8 mouse cellular contexts compared by ENCODE assay signal in the genomic region with DNA sequence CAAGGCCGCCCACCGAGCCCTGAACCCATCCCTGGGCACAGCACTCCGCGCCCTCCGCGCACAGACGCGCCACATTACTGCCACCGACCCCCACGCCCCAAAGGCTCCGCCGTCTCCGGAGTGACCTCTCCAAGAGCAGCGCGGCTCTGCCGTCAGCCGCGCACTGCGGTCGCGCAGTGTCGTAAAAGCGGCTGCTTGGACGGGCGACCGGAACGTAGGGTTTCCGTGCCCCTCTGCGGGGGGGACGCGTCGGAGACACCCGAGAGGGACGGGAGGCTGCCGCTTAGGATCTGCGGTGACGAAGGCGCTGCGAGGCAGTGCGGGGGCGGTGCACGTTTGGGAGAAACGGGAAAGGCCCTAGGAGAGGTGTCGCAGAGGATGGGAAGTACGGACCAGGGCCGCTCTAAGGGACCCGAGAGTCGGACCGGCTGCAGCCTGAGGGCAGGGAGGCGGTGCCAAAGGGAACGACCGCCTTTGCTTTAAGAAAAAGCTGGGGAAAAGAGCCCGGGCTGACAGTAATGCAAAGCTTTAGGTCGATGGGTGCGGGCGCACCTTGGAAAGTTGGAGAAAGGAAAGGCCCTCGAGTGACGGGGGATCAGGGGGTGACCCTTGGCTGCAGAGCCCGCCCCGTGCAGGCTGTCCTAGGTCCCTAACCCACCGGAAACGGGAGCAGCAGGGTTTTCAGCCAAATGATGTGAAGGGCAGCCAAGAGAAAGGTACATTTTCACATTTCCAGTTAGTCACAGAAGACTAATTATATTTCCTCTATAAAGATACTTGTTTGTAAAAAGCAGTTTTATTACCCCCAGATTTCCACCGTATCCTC. TPM values are rescaled to one million over a fixed set of nuclear protein-coding genes. Genes with fewer than 3 reads are reported as not detected.
A peak's percentile ranks its signal among the peaks of the same experiment; 100 is the strongest.
DNase-seq lines count a peak whose midpoint lies in the region; ATAC-seq and TF ChIP-seq lines count a peak whose summit lies in the region.

A gene (minus strand): TSS at position 389 of the 826 bp plus-strand sequence.

- DNase-seq in c-Kit-negative CD71-positive TER-119-positive erythroid progenitor cells, embryonic 14.5 days (ENCODE audit: low read depth, low spot score) = peak; percentile 61
- DNase-seq in forebrain, embryonic 10.5 days (ENCODE audit: extremely low spot score, low spot score) = peak; percentile 89
- peak; percentile 83 to 96 for DNase-seq in kidney, postnatal 25 days
- peak; percentile 60 to 71 (median 66) for DNase-seq in liver, embryonic 14.5 days (ENCODE audit: low read depth in 3 of 3, low spot score in 3 of 3)
- peak; percentile 92 for DNase-seq in neural tube, embryonic 11.5 days (ENCODE audit: low spot score)
- DNase-seq in stomach, postnatal 0 days (ENCODE audit: low spot score) = peak; percentile 87

- no peak for TF ChIP-seq CTCF in liver, embryonic 14.5 days (IDR thresholded peaks at IDR 0.05; ENCODE audit: low read depth)
- TF ChIP-seq CTCF in stomach, postnatal 0 days (IDR thresholded peaks at IDR 0.05; ENCODE audit: low read depth) = no peak; the same call in 1 of the 2 replicates

- ATAC-seq in CD4-positive, CD25-positive, alpha-beta regulatory T cell, adult 4 months = peak; percentile 85
- peak; percentile 92 for ATAC-seq in heart, embryonic 15.5 days (replicated peaks; ENCODE audit: insufficient number of reproducible peaks, insufficient read depth, low FRiP score, low read depth)
- ATAC-seq in liver, embryonic 14.5 days (ENCODE audit: insufficient read depth) = peak; percentile 92
- ATAC-seq in neural tube, embryonic 11.5 days (ENCODE audit: insufficient read depth, low FRiP score, low TSS enrichment) = peak; percentile 89
- ATAC-seq in stomach, postnatal 0 days (ENCODE audit: low FRiP score, low TSS enrichment) = peak; percentile 93

- peaks cover 21% of the 10 kb centered on the region for H3K4me1 ChIP-seq in forebrain, embryonic 10.5 days
- H3K4me1 ChIP-seq in heart, embryonic 15.5 days (replicated peaks) = peaks cover 12% of the 10 kb centered on the region
- H3K4me1 ChIP-seq in liver, embryonic 14.5 days (replicated peaks; ENCODE audit: control insufficient read depth in 2 of 2, insufficient read depth in 2 of 2, low read length in 1 of 2) = peaks cover 0 to 9% of the 10 kb centered on the region in 2 experiments; a peak in 2 of 4 replicates
- H3K4me1 ChIP-seq in neural tube, embryonic 11.5 days (ENCODE audit: control insufficient read depth, insufficient read depth, low read length) = peaks cover 8% of the 10 kb centered on the region
- no peaks in the 10 kb centered on the region for H3K4me1 ChIP-seq in stomach, postnatal 0 days (replicated peaks; ENCODE audit: control insufficient read depth, insufficient read depth)

- peak within 1 kb of the TSS; percentile 87 for H3K9ac ChIP-seq in heart, embryonic 15.5 days
- H3K9ac ChIP-seq in liver, embryonic 14.5 days (replicated peaks) = peak within 1 kb of the TSS; percentile 90
- H3K9ac ChIP-seq in neural tube, embryonic 11.5 days (ENCODE audit: low read length) = peak within 1 kb of the TSS; percentile 85
- peak within 1 kb of the TSS; percentile 90 for H3K9ac ChIP-seq in stomach, postnatal 0 days (ENCODE audit: low read length)

- no peak for TF ChIP-seq EP300 in liver, embryonic 14.5 days (IDR thresholded peaks at IDR 0.05; ENCODE audit: low read depth)
- TF ChIP-seq EP300 in stomach, postnatal 0 days (optimal IDR thresholded peaks at IDR 0.05) = no peak

- no peaks in the 10 kb centered on the region for H3K9me3 ChIP-seq in forebrain, embryonic 10.5 days
- H3K9me3 ChIP-seq in heart, embryonic 15.5 days (replicated peaks) = no peaks in the 10 kb centered on the region
- H3K9me3 ChIP-seq in liver, embryonic 14.5 days (ENCODE audit: control insufficient read depth, low read length) = no peaks in the 10 kb centered on the region
- no peaks in the 10 kb centered on the region for H3K9me3 ChIP-seq in neural tube, embryonic 11.5 days (ENCODE audit: control insufficient read depth, low read length)
- H3K9me3 ChIP-seq in stomach, postnatal 0 days (ENCODE audit: control insufficient read depth, low read length) = no peaks in the 10 kb centered on the region

- H3K4me2 ChIP-seq in heart, embryonic 15.5 days = peak within 1 kb of the TSS; percentile 87
- H3K4me2 ChIP-seq in liver, embryonic 14.5 days (ENCODE audit: low read depth) = peak within 1 kb of the TSS; percentile 78
- peak within 1 kb of the TSS; percentile 81 for H3K4me2 ChIP-seq in neural tube, embryonic 11.5 days (ENCODE audit: low read depth)
- peak within 1 kb of the TSS; percentile 78 for H3K4me2 ChIP-seq in stomach, postnatal 0 days (replicated peaks; ENCODE audit: low read depth)

- peak within 1 kb of the TSS; percentile 96 for H3K4me3 ChIP-seq in forebrain, embryonic 10.5 days
- H3K4me3 ChIP-seq in heart, embryonic 15.5 days = peak within 1 kb of the TSS; percentile 83
- H3K4me3 ChIP-seq in liver, embryonic 14.5 days (ENCODE audit: insufficient read depth in 1 of 2, low read depth in 2 of 2, low read length in 2 of 2) = peak within 1 kb of the TSS; percentile 80 to 94
- peak within 1 kb of the TSS; percentile 64 for H3K4me3 ChIP-seq in neural tube, embryonic 11.5 days (ENCODE audit: low read depth, low read length)
- H3K4me3 ChIP-seq in stomach, postnatal 0 days (ENCODE audit: low read depth, low read length) = peak within 1 kb of the TSS; percentile 93

- H3K36me3 ChIP-seq in forebrain, embryonic 10.5 days (replicated peaks) = peaks cover 36% of the 10 kb centered on the region
- H3K36me3 ChIP-seq in heart, embryonic 15.5 days = peaks cover 20% of the 10 kb centered on the region
- H3K36me3 ChIP-seq in liver, embryonic 14.5 days (replicated peaks; ENCODE audit: control insufficient read depth, insufficient read depth, low read depth) = no peaks in the 10 kb centered on the region
- H3K36me3 ChIP-seq in neural tube, embryonic 11.5 days (ENCODE audit: control insufficient read depth, insufficient read depth, low read length) = no peaks in the 10 kb centered on the region
- no peaks in the 10 kb centered on the region; the same call in 1 of the 2 replicates for H3K36me3 ChIP-seq in stomach, postnatal 0 days (ENCODE audit: control insufficient read depth, insufficient read depth, low read length)

- under 1% methylated on average over 62 of the region's 63 CpGs for WGBS in forebrain, embryonic 10.5 days
- WGBS in heart, embryonic 15.5 days = under 1% methylated on average over 63 of the region's 63 CpGs
- under 1% methylated on average over 63 of the region's 63 CpGs for WGBS in liver, embryonic 14.5 days (ENCODE audit: insufficient replicate concordance)
- under 1% methylated on average over 59 of the region's 63 CpGs for WGBS in neural tube, embryonic 11.5 days
- under 1% methylated on average over 56 of the region's 63 CpGs for WGBS in stomach, postnatal 0 days

- no peaks in the 10 kb centered on the region for H3K27me3 ChIP-seq in forebrain, embryonic 10.5 days (ENCODE audit: poor library complexity, severe bottlenecking)
- H3K27me3 ChIP-seq in heart, embryonic 15.5 days = no peaks in the 10 kb centered on the region
- no peaks in the 10 kb centered on the region for H3K27me3 ChIP-seq in liver, embryonic 14.5 days (ENCODE audit: control insufficient read depth, insufficient read depth, low read length)
- no peaks in the 10 kb centered on the region for H3K27me3 ChIP-seq in neural tube, embryonic 11.5 days (ENCODE audit: control insufficient read depth, insufficient read depth, low read length)
- no peaks in the 10 kb centered on the region for H3K27me3 ChIP-seq in stomach, postnatal 0 days (ENCODE audit: control insufficient read depth, insufficient read depth, low read length)

- H3K27ac ChIP-seq in forebrain, embryonic 10.5 days = peak within 1 kb of the TSS; percentile 93
- H3K27ac ChIP-seq in heart, embryonic 15.5 days = peak within 1 kb of the TSS; percentile 92
- peak within 1 kb of the TSS; percentile 28; the same call in 1 of the 2 replicates for H3K27ac ChIP-seq in liver, embryonic 14.5 days
- H3K27ac ChIP-seq in neural tube, embryonic 11.5 days (ENCODE audit: low read depth, low read length) = peak within 1 kb of the TSS; percentile 70
- peak within 1 kb of the TSS; percentile 86 for H3K27ac ChIP-seq in stomach, postnatal 0 days (replicated peaks)

RNA-seq across cellular contexts. Expression of the gene that starts here (rescaled TPM):
- polyA plus RNA-seq in CD4-positive, CD25-positive, alpha-beta regulatory T cell, adult 4 months (2017; shearing (Covaris generic)) = 10 to 100 TPM; 13.4 to 13.6 TPM
- polyA plus RNA-seq in forebrain, embryonic 10.5 days (2016; fragmentation: Nextera tagmentation; extraction: Ambion mirVana) = 54.0 and 59.0 TPM in 2 replicates
- 125 and 140 TPM in 2 replicates for polyA plus RNA-seq in heart, embryonic 15.5 days (2015; fragmentation: Nextera tagmentation; extraction: Ambion mirVana)
- polyA plus RNA-seq in liver, embryonic 14.5 days (2012; rRNA removed) = 7.0 and 14.4 TPM in 2 replicates
- polyA plus RNA-seq in liver, embryonic 14.5 days (2014; fragmentation: Nextera tagmentation; extraction: Ambion mirVana) = 32.0 and 35.7 TPM in 2 replicates
- polyA plus RNA-seq in neural tube, embryonic 11.5 days (2014; fragmentation: Nextera tagmentation; extraction: Ambion mirVana) = 70.6 and 74.9 TPM in 2 replicates
- polyA plus RNA-seq in stomach, postnatal 0 days (2015; fragmentation: Nextera tagmentation; extraction: Ambion mirVana) = 36.7 and 45.2 TPM in 2 replicates

Comparison
In these comparisons a context has a peak if more than half of its experiments do, and no peak if none do; other contexts are left out.
1. Peak in every context shown above with its lines: DNase-seq, ATAC-seq, H3K4me3 ChIP-seq and H3K27ac ChIP-seq.
2. H3K27ac ChIP-seq: peak in every context shown above with its lines; median percentile 93 in forebrain, embryonic 10.5 days; 92 in heart, embryonic 15.5 days; 86 in stomach, postnatal 0 days; 70 in neural tube, embryonic 11.5 days; 28 in liver, embryonic 14.5 days.